Mouse (Mus musculus) left cerebral cortex, adult 2 months (tissue): ENCODE data around the gene Wasf3. TPM values are rescaled to one million over a fixed set of nuclear protein-coding genes. Genes with fewer than 3 reads are reported as not detected.

Source experiments
- DNase-seq, 2 experiments: peaks; one replicate each; pipeline ENCODE4 v3.0.0; 2021 to 2022; ENCODE audit warnings: low spot score in 2 of 2, mixed read lengths in 1 of 2; ENCODE audit errors: extremely low spot score in 1 of 2
- H3K27ac ChIP-seq: fragments of 200-600 bp; 2 replicates; pipeline ENCODE4 v1.8.1; 2022
- H3K4me3 ChIP-seq: fragments of 200-600 bp; 2 replicates; pipeline ENCODE4 v1.8.1; 2022
- CTCF ChIP-seq: fragments of 200-600 bp; IDR thresholded peaks from 2 replicates; pipeline ENCODE4 v1.8.1; 2022; ENCODE audit warnings: antibody characterized with exemption, mild to moderate bottlenecking, moderate library complexity
- intact Hi-C: fragments of 180-260 bp; cut with DNase I; formaldehyde crosslinking; loops from one replicate; pipeline ENCODE4 v1.15.1; 2025
- total RNA-seq, 2 experiments: library from RNA; stranded (reverse); gene quantifications; 2 replicates each; pipeline ENCODE4 v1.2.3; 2021

Wasf3 gene
- total RNA-seq, 2 experiments from 2014 or later, result 90.3 to 93.9 TPM

- no peak overlapping the region for H3K4me3 ChIP-seq
- no peak for TF ChIP-seq CTCF
- intact Hi-C loops, result loop anchor here (5.0 kb wide), 1 partner anchor 38 kb away; no protein-coding TSS in a partner anchor
- peak in 1 of 2 experiments; percentile 8 for DNase-seq
- H3K27ac ChIP-seq, result peak overlapping the region; percentile 77
Observed at GRCm38 (mm10) chr5:146425656-146426055, 40.9 kb downstream of the Wasf3 start.

- intact Hi-C loops, result loop anchor here (2.0 to 5.0 kb wide), 2 partner anchors 41 to 89 kb away; no protein-coding TSS in a partner anchor
- 0 out of 2 replicates have a peak overlapping the region, but pooled peaks have one; percentile 28 for H3K27ac ChIP-seq
- TF ChIP-seq CTCF, result no peak
- peak in 1 of 2 experiments; percentile 9 for DNase-seq
- H3K4me3 ChIP-seq, result no peak overlapping the region
Observed at GRCm38 (mm10) chr5:146428109-146428508, 43.3 kb downstream of the Wasf3 start.

- Histone ChIP-seq H3K4me3 (no peak overlapping the region), H3K27ac (no peak overlapping the region)
- intact Hi-C loops, result no loop called here
- no peak for DNase-seq
- TF ChIP-seq CTCF, result no peak
Observed at GRCm38 (mm10) chr5:146431821-146432220, 47.0 kb downstream of the Wasf3 start.

GRCm38 (mm10) chr5:146432476-146432875 is 47.7 kb downstream of the Wasf3 start:
- no peak overlapping the region for H3K27ac ChIP-seq
- DNase-seq, result peak in 1 of 2 experiments; percentile 3
- intact Hi-C loops, result no loop called here

GRCm38 (mm10) chr5:146435316-146435715 is 50.5 kb downstream of the Wasf3 start:
- H3K27ac ChIP-seq, result no peak overlapping the region
- no peak for TF ChIP-seq CTCF
- no peak overlapping the region for H3K4me3 ChIP-seq
- intact Hi-C loops, result no loop called here
- peak in 1 of 2 experiments; percentile 5 for DNase-seq

More at GRCm38 (mm10) chr5:146432476-146432875, 47.7 kb downstream of the Wasf3 start:
- no peak overlapping the region for H3K4me3 ChIP-seq
- TF ChIP-seq CTCF, result no peak

- no peak overlapping the region for H3K27ac ChIP-seq
- H3K4me3 ChIP-seq, result no peak overlapping the region
- TF ChIP-seq CTCF, result no peak
- intact Hi-C loops, result no loop called here
- no peak for DNase-seq
Observed at GRCm38 (mm10) chr5:146436796-146437195, 52.0 kb downstream of the Wasf3 start.

GRCm38 (mm10) chr5:146439152-146439781 is 54.5 kb downstream of the Wasf3 start:
- intact Hi-C loops, result no loop called here
- H3K4me3 ChIP-seq, result no peak overlapping the region
- H3K27ac ChIP-seq, result no peak overlapping the region
- no peak for TF ChIP-seq CTCF
- no peak for DNase-seq

GRCm38 (mm10) chr5:146440273-146440672 is 55.5 kb downstream of the Wasf3 start:
- TF ChIP-seq CTCF, result peak; percentile 28
- H3K4me3 ChIP-seq, result no peak overlapping the region
- no peak for DNase-seq
- intact Hi-C loops, result no loop called here
- no peak overlapping the region for H3K27ac ChIP-seq

- no peak for DNase-seq
- Histone ChIP-seq H3K4me3 (no peak overlapping the region), H3K27ac (no peak overlapping the region)
- intact Hi-C loops, result no loop called here
- TF ChIP-seq CTCF, result no peak
Observed at GRCm38 (mm10) chr5:146442767-146443166, 58.0 kb downstream of the Wasf3 start.

- no peak for DNase-seq
- intact Hi-C loops, result no loop called here
- TF ChIP-seq CTCF, result no peak
- Histone ChIP-seq H3K4me3 (no peak overlapping the region), H3K27ac (no peak overlapping the region)
Observed at GRCm38 (mm10) chr5:146446633-146447032, 61.8 kb downstream of the Wasf3 start.

- H3K4me3 ChIP-seq, result no peak overlapping the region
- TF ChIP-seq CTCF, result no peak
- intact Hi-C loops, result no loop called here
Observed at GRCm38 (mm10) chr5:146451592-146452254, 66.9 kb downstream of the Wasf3 start.

GRCm38 (mm10) chr5:146453556-146453955 is 68.8 kb downstream of the Wasf3 start:
- intact Hi-C loops, result no loop called here
- Histone ChIP-seq H3K4me3 (no peak overlapping the region), H3K27ac (peak overlapping the region; percentile 28; the same call in 1 of the 2 replicates)
- TF ChIP-seq CTCF, result no peak
- peak in 1 of 2 experiments; percentile 30 for DNase-seq

More at GRCm38 (mm10) chr5:146451592-146452254, 66.9 kb downstream of the Wasf3 start:
- DNase-seq, result no peak
- H3K27ac ChIP-seq, result no peak overlapping the region
